Mouse (Mus musculus) hindbrain, embryonic 14.5 days (tissue): ENCODE results near the gene Manba. TPM values are rescaled to one million over a fixed set of nuclear protein-coding genes. Genes with fewer than 3 reads are reported as not detected.

Source experiments
- ATAC-seq: fragments of 200-750 bp; cut with Nextera tagmentation; 2 replicates; pipeline ENCODE4 v1.8.0; 2017; ENCODE audit warnings: moderate number of reproducible peaks, mild to moderate bottlenecking, moderate TSS enrichment, moderate library complexity; ENCODE audit not compliant: low FRiP score
- DNase-seq: peaks from one replicate; pipeline ENCODE4 v3.0.0-alpha.2; 2015; ENCODE audit warnings: low spot score
- H3K27ac ChIP-seq: fragments of 300-500 bp; sonication (generic); 2 replicates; pipeline ENCODE4 v1.5.1; 2014; ENCODE audit warnings: mild to moderate bottlenecking, moderate library complexity
- H3K27me3 ChIP-seq: fragments of 300-500 bp; sonication (generic); 2 replicates; pipeline ENCODE4 v1.6.1; 2014; ENCODE audit warnings: mild to moderate bottlenecking, low read length, mixed read lengths; ENCODE audit not compliant: control insufficient read depth, insufficient read depth
- H3K36me3 ChIP-seq: fragments of 300-500 bp; sonication (generic); replicated peaks from 2 replicates; pipeline ENCODE4 v1.6.1; 2014; ENCODE audit not compliant: control insufficient read depth, insufficient read depth
- H3K4me1 ChIP-seq: fragments of 300-500 bp; sonication (generic); replicated peaks from 2 replicates; pipeline ENCODE4 v1.6.1; 2014; ENCODE audit warnings: antibody characterized with exemption, low read length, mixed read lengths; ENCODE audit not compliant: control insufficient read depth, insufficient read depth
- H3K4me2 ChIP-seq: fragments of 300-500 bp; sonication (generic); replicated peaks from 2 replicates; pipeline ENCODE4 v1.6.1; 2014; ENCODE audit warnings: mild to moderate bottlenecking, moderate library complexity
- H3K4me3 ChIP-seq: fragments of 300-500 bp; sonication (generic); replicated peaks from 2 replicates; pipeline ENCODE4 v1.5.1; 2014; ENCODE audit warnings: mild to moderate bottlenecking, low read length
- H3K9ac ChIP-seq: fragments of 300-500 bp; sonication (generic); 2 replicates; pipeline ENCODE4 v1.6.1; 2014
- H3K9me3 ChIP-seq: fragments of 300-500 bp; sonication (generic); 2 replicates; pipeline ENCODE4 v1.6.1; 2016; ENCODE audit warnings: low read length; ENCODE audit not compliant: control insufficient read depth
- WGBS: fragments of 180-500 bp; shearing (Covaris S2); extraction: QIAGEN DNeasy Blood & Tissue Kit; methylation state at CpG from one replicate; pipeline ENCODE4 v1.1.7; 2014; 5-methylcytosine and 5-hydroxymethylcytosine counted together
- polyA plus RNA-seq: library from polyadenylated mRNA; unstranded; fragments of >200 nt; fragmentation: Nextera tagmentation; extraction: Ambion mirVana; gene quantifications from 2 replicates; pipeline ENCODE4 v1.2.1, GENCODE M21; 2014

Manba gene
- polyA plus RNA-seq, 1 experiment from 2014 or later: 8.1 TPM

- no peaks in the 10 kb centered on the region for H3K36me3 ChIP-seq
- ATAC-seq (peak; percentile 37; the same call in 1 of the 2 replicates), DNase-seq (no peak)
- H3K4me2 ChIP-seq: no peak overlapping the region
- no peak overlapping the region for H3K9ac ChIP-seq
- H3K4me3 ChIP-seq: no peak overlapping the region
- H3K27ac ChIP-seq: no peak overlapping the region
- WGBS: 90% methylated on average over 17 of the region's 17 CpGs
- no peaks in the 10 kb centered on the region for H3K4me1 ChIP-seq
- no peaks in the 10 kb centered on the region for H3K27me3 ChIP-seq
- H3K9me3 ChIP-seq: no peaks in the 10 kb centered on the region
Measured at GRCm38 (mm10) chr3:135563163-135563689, 77.8 kb downstream of the Manba start.

- no peaks in the 10 kb centered on the region for H3K27me3 ChIP-seq
- DNase-seq (no peak), ATAC-seq (no peak)
- H3K9ac ChIP-seq: no peak overlapping the region
- WGBS: 81% methylated on average over 9 of the region's 9 CpGs
- no peak overlapping the region for H3K27ac ChIP-seq
- H3K36me3 ChIP-seq: no peaks in the 10 kb centered on the region
- H3K4me2 ChIP-seq: no peak overlapping the region
- H3K4me1 ChIP-seq: no peaks in the 10 kb centered on the region
- no peaks in the 10 kb centered on the region for H3K9me3 ChIP-seq
- no peak overlapping the region for H3K4me3 ChIP-seq
Measured at GRCm38 (mm10) chr3:135564706-135565105, 79.3 kb downstream of the Manba start.

- DNase-seq: no peak
Measured at GRCm38 (mm10) chr3:135565306-135565705, 79.9 kb downstream of the Manba start.

GRCm38 (mm10) chr3:135567888-135568287, 82.5 kb downstream of the Manba start:
- DNase-seq (no peak), ATAC-seq (no peak)
- Histone ChIP-seq H3K27ac (no peak overlapping the region), H3K9ac (no peak overlapping the region), H3K36me3 (no peaks in the 10 kb centered on the region), H3K9me3 (no peaks in the 10 kb centered on the region), H3K4me1 (no peaks in the 10 kb centered on the region), H3K4me3 (no peak overlapping the region), H3K27me3 (no peaks in the 10 kb centered on the region), H3K4me2 (no peak overlapping the region)
- WGBS: 78% methylated on average over 6 of the region's 6 CpGs

More at GRCm38 (mm10) chr3:135565306-135565705, 79.9 kb downstream of the Manba start:
- no peaks in the 10 kb centered on the region for H3K9me3 ChIP-seq
- no peak overlapping the region for H3K4me3 ChIP-seq
- no peaks in the 10 kb centered on the region for H3K27me3 ChIP-seq
- no peak overlapping the region for H3K27ac ChIP-seq
- H3K36me3 ChIP-seq: no peaks in the 10 kb centered on the region
- H3K4me1 ChIP-seq: no peaks in the 10 kb centered on the region
- ATAC-seq: no peak
- H3K4me2 ChIP-seq: no peak overlapping the region
- no peak overlapping the region for H3K9ac ChIP-seq
- WGBS: 91% methylated on average over 4 of the region's 4 CpGs

- DNase-seq: no peak
- no peak overlapping the region for H3K4me3 ChIP-seq
- WGBS: 83% methylated on average over 5 of the region's 5 CpGs
Measured at GRCm38 (mm10) chr3:135568633-135569032, 83.2 kb downstream of the Manba start.

GRCm38 (mm10) chr3:135571540-135571939, 86.1 kb downstream of the Manba start:
- ATAC-seq: no peak
- no peak overlapping the region for H3K9ac ChIP-seq
- no peaks in the 10 kb centered on the region for H3K27me3 ChIP-seq
- no peak overlapping the region for H3K4me3 ChIP-seq
- DNase-seq: no peak
- H3K27ac ChIP-seq: no peak overlapping the region
- no peaks in the 10 kb centered on the region for H3K4me1 ChIP-seq
- WGBS: 71% methylated on average over 13 of the region's 13 CpGs
- H3K9me3 ChIP-seq: no peaks in the 10 kb centered on the region
- no peak overlapping the region for H3K4me2 ChIP-seq
- no peaks in the 10 kb centered on the region for H3K36me3 ChIP-seq

More at GRCm38 (mm10) chr3:135568633-135569032, 83.2 kb downstream of the Manba start:
- Histone ChIP-seq H3K9me3 (no peaks in the 10 kb centered on the region), H3K4me1 (no peaks in the 10 kb centered on the region), H3K9ac (no peak overlapping the region), H3K27me3 (no peaks in the 10 kb centered on the region), H3K36me3 (no peaks in the 10 kb centered on the region), H3K27ac (no peak overlapping the region), H3K4me2 (no peak overlapping the region)
- ATAC-seq: no peak

- Histone ChIP-seq H3K4me1 (no peaks in the 10 kb centered on the region), H3K36me3 (no peaks in the 10 kb centered on the region), H3K27me3 (no peaks in the 10 kb centered on the region), H3K27ac (no peak overlapping the region), H3K9ac (no peak overlapping the region), H3K4me2 (no peak overlapping the region), H3K4me3 (no peak overlapping the region), H3K9me3 (no peaks in the 10 kb centered on the region)
- 61% methylated on average over 6 of the region's 6 CpGs for WGBS
- no peak for DNase-seq
- ATAC-seq: no peak
Measured at GRCm38 (mm10) chr3:135573051-135573450, 87.6 kb downstream of the Manba start.

- Histone ChIP-seq H3K4me1 (no peaks in the 10 kb centered on the region), H3K36me3 (no peaks in the 10 kb centered on the region), H3K27ac (no peak overlapping the region), H3K4me2 (no peak overlapping the region), H3K27me3 (no peaks in the 10 kb centered on the region), H3K9ac (no peak overlapping the region), H3K4me3 (no peak overlapping the region), H3K9me3 (no peaks in the 10 kb centered on the region)
- WGBS: 88% methylated on average over 3 of the region's 3 CpGs
- DNase-seq (no peak), ATAC-seq (no peak)
Measured at GRCm38 (mm10) chr3:135575126-135575525, 89.7 kb downstream of the Manba start.

- 45% methylated on average over 5 of the region's 5 CpGs for WGBS
- no peak for ATAC-seq
- Histone ChIP-seq H3K9ac (no peak overlapping the region), H3K4me2 (no peak overlapping the region), H3K36me3 (0 out of 2 replicates have a peak, but pooled peaks cover under 1% of the 10 kb centered on the region), H3K4me3 (no peak overlapping the region), H3K4me1 (0 out of 2 replicates have a peak, but pooled peaks cover 3% of the 10 kb centered on the region), H3K27me3 (no peaks in the 10 kb centered on the region), H3K9me3 (no peaks in the 10 kb centered on the region), H3K27ac (no peak overlapping the region)
- no peak for DNase-seq
Measured at GRCm38 (mm10) chr3:135578588-135579140, 93.3 kb downstream of the Manba start.
